Mouse (Mus musculus): ENCODE results near the gene Nfyc.

GRCm38 (mm10) chr4:120875961-120876360 lies 44.6 kb upstream of the Nfyc start:
- no peak for TF ChIP-seq USF1 (IDR thresholded peaks at IDR 0.05; ENCODE audit: low read depth)
- no peak for TF ChIP-seq POLR2AphosphoS2 (IDR thresholded peaks at IDR 0.05; ENCODE audit: insufficient read length, low read depth)
- no peak for TF ChIP-seq MAX (IDR thresholded peaks at IDR 0.05; ENCODE audit: low read depth)

All from myocyte (in vitro differentiated cells).